Mouse (Mus musculus) neutrophil, adult 59 days (primary cell): ENCODE measurements around the gene Trpv4. TPM values are rescaled to one million over a fixed set of nuclear protein-coding genes. Genes with fewer than 3 reads are reported as not detected.

Experiments used
- total RNA-seq, 2 experiments: library from RNA; stranded (reverse); gene quantifications; 1 replicate in 1 of 2; 2 replicates in 1 of 2; pipeline ENCODE4 v1.2.4; 2023

The Trpv4 gene
- total RNA-seq: 1 to 10 TPM; 3.0 to 3.1 TPM

DNA sequence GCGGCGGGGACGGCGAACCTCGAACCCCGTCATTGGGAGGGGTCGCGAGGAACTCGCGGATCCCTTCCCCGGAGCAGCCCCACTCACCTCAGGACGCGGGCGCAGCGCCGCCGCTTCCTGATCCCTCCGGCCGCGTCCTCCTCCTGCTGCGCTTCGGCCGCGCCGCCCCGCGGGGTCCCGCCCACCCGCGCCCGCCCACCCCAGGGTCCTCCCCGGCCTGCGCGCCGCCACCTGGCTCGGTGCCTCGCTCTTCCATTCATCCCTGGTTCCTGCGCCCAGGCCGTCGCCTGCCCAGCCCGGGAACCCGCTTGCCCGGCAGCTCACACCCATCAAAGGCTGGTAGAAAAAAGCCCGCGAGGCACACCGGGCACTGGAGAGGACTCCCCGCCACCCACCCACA, at the start of gene Trpv4:
TSS of gene Trpv4 (minus strand) at position 167 of the 400 bp plus-strand sequence.

DNA sequence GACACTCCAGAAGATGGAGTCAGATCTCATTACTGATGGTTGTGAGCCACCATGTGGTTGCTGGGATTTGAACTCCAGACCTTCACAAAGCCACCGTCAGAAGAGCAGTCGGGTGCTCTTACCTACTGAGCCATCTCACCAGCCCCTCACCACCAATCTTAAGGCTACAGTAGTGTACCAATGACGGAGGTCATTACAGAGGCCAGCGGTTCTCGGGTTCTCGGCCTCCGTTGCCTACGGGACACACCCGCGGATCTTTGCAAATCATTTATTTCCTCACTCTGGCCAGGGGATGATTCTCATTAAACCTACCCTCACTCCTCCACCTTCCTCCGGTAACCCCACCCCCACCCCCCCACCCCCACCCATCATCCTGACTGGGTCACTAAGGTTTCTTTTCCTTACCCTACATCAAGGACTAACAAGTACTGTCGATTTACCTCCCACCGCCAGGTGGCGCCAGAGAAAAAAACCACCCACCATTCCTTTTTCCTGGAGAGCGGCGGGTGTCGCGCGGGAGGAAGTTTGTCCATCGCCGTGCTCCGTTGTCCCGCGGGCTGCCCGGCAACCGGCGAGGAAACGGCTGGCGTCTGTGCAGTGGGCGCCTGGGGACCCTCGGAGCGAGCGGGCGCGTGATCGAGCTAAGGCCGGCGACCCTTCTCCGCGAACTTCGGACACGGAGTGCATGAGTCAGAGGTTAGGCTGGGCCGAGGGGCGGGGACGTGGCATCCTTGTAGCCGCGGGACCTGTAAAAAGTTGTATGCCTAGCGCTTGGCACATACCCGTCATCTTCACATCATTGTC, 49.2 kb upstream of the Trpv4 start, which contains the start of gene Tchp:
TSS of gene Tchp (plus strand) at position 496 of the 804 bp plus-strand sequence.

DNA sequence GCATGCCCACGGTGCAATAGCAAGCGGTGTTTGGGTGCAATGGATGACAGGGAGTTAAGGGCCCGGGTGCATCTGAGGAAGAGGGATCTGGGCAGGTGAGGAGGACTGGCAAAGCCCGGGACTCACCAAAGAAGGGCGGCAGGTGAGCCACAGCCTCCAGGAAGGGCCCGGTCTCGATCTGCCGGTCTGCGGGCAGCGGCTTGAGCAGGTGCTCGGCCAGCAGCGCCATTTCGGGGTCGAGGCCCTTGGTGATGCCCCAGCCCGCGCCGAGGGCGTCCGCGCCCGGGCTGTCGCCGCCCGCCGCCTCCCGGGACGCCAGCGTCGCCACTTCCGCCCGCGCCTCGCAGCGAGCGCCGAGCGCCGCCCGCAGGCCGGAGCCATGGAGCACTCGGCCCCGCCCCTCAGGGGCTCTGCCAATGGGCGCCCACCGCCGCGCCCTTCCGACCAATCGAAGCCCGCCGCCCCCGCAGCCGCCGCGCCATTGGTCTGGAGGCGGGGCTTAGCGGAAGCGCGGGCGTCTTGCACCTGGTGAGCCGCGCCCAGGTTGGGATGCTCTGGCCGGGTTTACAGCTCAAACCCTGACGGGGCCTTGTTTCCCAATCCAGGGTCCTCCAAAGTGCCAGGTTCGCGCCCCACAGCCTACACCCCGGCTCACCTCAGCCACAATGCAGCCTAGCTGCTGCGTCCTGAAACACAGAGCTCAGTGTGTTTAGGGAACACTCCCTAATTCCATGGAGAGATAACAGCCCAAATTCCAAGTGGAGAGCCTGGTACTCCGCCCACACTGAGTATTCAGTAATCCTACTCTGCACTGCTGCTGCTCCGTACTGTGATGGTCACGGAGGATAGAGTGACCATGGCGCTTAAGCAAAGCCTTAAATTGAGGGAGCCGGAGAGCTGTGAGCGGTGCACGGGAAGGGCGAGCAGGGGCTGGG, 32.7 kb upstream of the Trpv4 start, which contains the start of gene Gltp:
TSS of gene Gltp (minus strand) at position 352 of the 935 bp plus-strand sequence.

Other genes starting within 250 kb of the Trpv4 start
- gene Mmab, start 214.4 kb downstream of the Trpv4 start, total RNA-seq: 1 to 10 TPM; 2.3 to 4.4 TPM
- 1 to 10 TPM; 6.2 to 8.6 TPM for gene Mvk, start 214.2 kb downstream of the Trpv4 start, total RNA-seq
- under 1 TPM; 0.62 to 0.86 TPM for gene Fam222a, start 90.4 kb downstream of the Trpv4 start, total RNA-seq
- 100 to 1,000 TPM in 1 of 2 experiments, 10 to 100 TPM in 1; 96.7 to 108 TPM for gene Gltp, start 32.6 kb upstream of the Trpv4 start, total RNA-seq
- gene Tchp, start 49.3 kb upstream of the Trpv4 start, total RNA-seq: 1 to 10 TPM; 4.7 to 6.2 TPM
- gene Ankrd13a, start 116.3 kb upstream of the Trpv4 start, total RNA-seq: 100 to 1,000 TPM; 228 to 235 TPM
- 100 to 1,000 TPM; 136 to 142 TPM for gene Git2, start 117.1 kb upstream of the Trpv4 start, total RNA-seq
- gene 1500011B03Rik, start 165.0 kb upstream of the Trpv4 start, total RNA-seq: 10 to 100 TPM; 21.0 to 27.6 TPM
- gene 4930519G04Rik, start 195.2 kb upstream of the Trpv4 start, total RNA-seq: under 1 TPM in 1 of 2 experiments, not detected in 1; 0.53 TPM
- gene Gm9936, start 200.3 kb upstream of the Trpv4 start, total RNA-seq: not detected
- gene Oasl2, start 238.5 kb upstream of the Trpv4 start, total RNA-seq: 10 to 100 TPM; 10.8 to 14.4 TPM